ENCODE assay signal across 9 mouse cellular contexts in genomic region chr5:75922677-75923076, GRCm38 (mm10). TPM values are rescaled to one million over a fixed set of nuclear protein-coding genes. Genes with fewer than 3 reads are reported as not detected.
DNase-seq lines count a peak whose midpoint lies in the region; ATAC-seq and TF ChIP-seq lines count a peak whose summit lies in the region.
"Had no signal": no experiment of that assay in that cellular context is flagged by ENCODE, and none has a peak within 500 bp of the region (broad histone marks: within the 10 kb centered on the region; RNA-seq: fewer than 3 reads in every experiment).

No protein-coding gene starts in this region.

- H3K27me3 ChIP-seq in lung, embryonic 14.5 days (ENCODE audit: insufficient read depth, low read length), result no peaks in the 10 kb centered on the region
- H3K27me3 ChIP-seq: liver, embryonic 15.5 days had no signal

- ATAC-seq in lung, embryonic 14.5 days (ENCODE audit: insufficient read depth), result peak; percentile 31; the same call in 1 of the 2 replicates

- no peak for DNase-seq in gastrocnemius, adult 2 months
- no peak for DNase-seq in gastrocnemius, adult 8-10 months (ENCODE audit: low spot score in 2 of 2)
- peak; percentile 11 for DNase-seq in ZHBTc4 (ENCODE audit: low read depth, low spot score)
- peak; percentile 46 for DNase-seq in heart, postnatal 25 days (ENCODE audit: low spot score)
- DNase-seq in lung, embryonic 14.5 days, result peak; percentile 43
- DNase-seq in right cerebral cortex, postnatal 25 days, result no peak
- no peak for DNase-seq in cerebellum, adult 8-10 months
- DNase-seq in layer of hippocampus, adult 2 months (ENCODE audit: low spot score in 2 of 2), result no peak

- no peak for TF ChIP-seq CTCF in gastrocnemius, adult 2 months (IDR thresholded peaks at IDR 0.05)
- TF ChIP-seq CTCF in lung, embryonic 14.5 days (IDR thresholded peaks at IDR 0.05; ENCODE audit: low read depth), result no peak
- TF ChIP-seq CTCF in layer of hippocampus, adult 2 months (conservative IDR thresholded peaks at IDR 0.05), result no peak

- no peak overlapping the region for H3K9ac ChIP-seq in lung, embryonic 14.5 days
- H3K9ac ChIP-seq: liver, embryonic 15.5 days had no signal

- H3K4me3 ChIP-seq in gastrocnemius, adult 2 months, result no peak overlapping the region
- no peak overlapping the region for H3K4me3 ChIP-seq in lung, embryonic 14.5 days (ENCODE audit: low read depth, low read length)
- H3K4me3 ChIP-seq in layer of hippocampus, adult 2 months, result no peak overlapping the region
- H3K4me3 ChIP-seq: liver, embryonic 15.5 days had no signal

- H3K9me3 ChIP-seq in lung, embryonic 14.5 days (ENCODE audit: low read depth, low read length), result no peaks in the 10 kb centered on the region
- H3K9me3 ChIP-seq: liver, embryonic 15.5 days had no signal

- peak overlapping the region; percentile 59 for H3K27ac ChIP-seq in gastrocnemius, adult 2 months
- H3K27ac ChIP-seq in lung, embryonic 14.5 days (ENCODE audit: low read depth), result peak overlapping the region; percentile 61; the same call in 1 of the 2 replicates
- no peak overlapping the region for H3K27ac ChIP-seq in layer of hippocampus, adult 2 months
- H3K27ac ChIP-seq: liver, embryonic 15.5 days had no signal

- peaks cover 8% of the 10 kb centered on the region; the same call in 1 of the 2 replicates for H3K4me1 ChIP-seq in lung, embryonic 14.5 days (ENCODE audit: insufficient read depth)
- H3K4me1 ChIP-seq: liver, embryonic 15.5 days had no signal

- 48% methylated on average over 6 of the region's 6 CpGs for WGBS in lung, embryonic 14.5 days

- no peaks in the 10 kb centered on the region for H3K36me3 ChIP-seq in lung, embryonic 14.5 days (ENCODE audit: insufficient read depth)
- H3K36me3 ChIP-seq: liver, embryonic 15.5 days had no signal

- intact Hi-C loops in gastrocnemius, adult 2 months (cut with DNase I), result no loop called here
- intact Hi-C loops in heart, postnatal 25 days (cut with DNase I), result no loop called here

- no peak overlapping the region for H3K4me2 ChIP-seq in lung, embryonic 14.5 days
- H3K4me2 ChIP-seq: liver, embryonic 15.5 days had no signal

RNA-seq across cellular contexts. Expression of gene Kdr, which starts 55.6 kb away (rescaled TPM):
- total RNA-seq in gastrocnemius, adult 2 months (2021), result 10 to 100 TPM; 11.8 to 16.9 TPM
- total RNA-seq in gastrocnemius, adult 8-10 months (2022), result 10 to 100 TPM; 11.1 to 14.3 (median 11.5) TPM
- 10 to 100 TPM; 88.8 to 99.1 TPM for total RNA-seq in heart, postnatal 25 days (2021)
- 61.2 and 62.0 TPM in 2 replicates for polyA plus RNA-seq in lung, embryonic 14.5 days (2014; fragmentation: Nextera tagmentation; extraction: Ambion mirVana)
- total RNA-seq in layer of hippocampus, adult 2 months (2021), result 1 to 10 TPM; 6.3 to 7.0 TPM

Comparison
In these comparisons a context has a peak if more than half of its experiments do, and no peak if none do; other contexts are left out.
1. DNase-seq: peak in ZHBTc4 (single experiment), heart, postnatal 25 days (single experiment) and lung, embryonic 14.5 days (single experiment); none in gastrocnemius, adult 2 months (single experiment), gastrocnemius, adult 8-10 months (0 of 2), right cerebral cortex, postnatal 25 days (single experiment), cerebellum, adult 8-10 months (single experiment) and layer of hippocampus, adult 2 months (0 of 2).
2. RNA of gene Kdr, which starts 55.6 kb away (total RNA-seq): 88.8 to 99.1 TPM in heart, postnatal 25 days; 11.8 to 16.9 TPM in gastrocnemius, adult 2 months, 11.1 to 14.3 TPM in gastrocnemius, adult 8-10 months and 6.3 to 7.0 TPM in layer of hippocampus, adult 2 months; every median in the first group is over 4 times any median in the second.